Mouse (Mus musculus) C2C12 (cell line): ENCODE measurements around the gene Dynll2.

Experiments used
- CEBPB ChIP-seq: IDR thresholded peaks from one replicate; pipeline ENCODE4 v1.6.1; 2011; ENCODE audit warnings: low read depth, mild to moderate bottlenecking, control low read depth, moderate library complexity
- CTCF ChIP-seq: IDR thresholded peaks from one replicate; pipeline ENCODE4 v1.5.1; 2011; ENCODE audit not compliant: control insufficient read depth, insufficient read depth, insufficient read length
- FOSL1 ChIP-seq: IDR thresholded peaks from one replicate; pipeline ENCODE4 v1.8.0; 2011; ENCODE audit warnings: mild to moderate bottlenecking, low read length; ENCODE audit not compliant: poor library complexity, insufficient read depth, severe bottlenecking
- MAX ChIP-seq: IDR thresholded peaks from one replicate; pipeline ENCODE4 v1.6.1; 2011; ENCODE audit warnings: mild to moderate bottlenecking, control low read depth
- MYOD1 ChIP-seq: IDR thresholded peaks from one replicate; pipeline ENCODE4 v1.6.1; 2011; ENCODE audit warnings: low read depth; ENCODE audit not compliant: control insufficient read depth, insufficient read length
- MYOG ChIP-seq: IDR thresholded peaks from one replicate; pipeline ENCODE4 v1.6.1; 2011; ENCODE audit not compliant: control insufficient read depth, insufficient read length; ENCODE audit errors: extremely low read depth
- USF1 ChIP-seq: IDR thresholded peaks from one replicate; pipeline ENCODE4 v1.6.1; 2011; ENCODE audit warnings: low read depth, mild to moderate bottlenecking, control low read depth, moderate library complexity

DNA sequence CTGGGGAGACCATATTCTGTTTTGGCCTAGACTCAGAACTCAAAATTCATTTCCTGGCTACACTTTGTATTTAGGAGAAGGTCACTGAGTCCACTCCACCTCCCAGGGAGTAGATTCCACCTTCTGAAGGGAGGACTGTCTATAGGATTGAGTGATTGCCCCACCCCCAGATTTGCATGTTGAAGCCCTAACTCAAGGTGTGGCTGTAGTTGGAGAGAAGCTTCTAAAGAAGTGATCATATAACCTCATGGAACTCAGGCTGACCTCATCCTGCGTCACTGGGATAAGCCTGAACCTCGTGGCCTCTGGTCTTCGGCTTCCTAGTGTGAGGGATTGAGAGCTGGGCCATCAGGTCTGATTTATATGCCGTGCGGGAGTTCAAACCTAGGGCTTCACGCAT is 28.5 kb upstream of the Dynll2 start:
- TF ChIP-seq CTCF = no peak
- TF ChIP-seq CEBPB = no peak
- TF ChIP-seq FOSL1 = no peak
- no peak for TF ChIP-seq MAX
- no peak for TF ChIP-seq USF1
- TF ChIP-seq MYOD1 = no peak
- TF ChIP-seq MYOG = no peak
